Mouse (Mus musculus): Measurements from ENCODE around the gene Nfic.

Nfic gene

GRCm38 (mm10) chr10:81415549-81416310, 39.7 kb downstream of the Nfic start:
- no peak for DNase-seq

DNA sequence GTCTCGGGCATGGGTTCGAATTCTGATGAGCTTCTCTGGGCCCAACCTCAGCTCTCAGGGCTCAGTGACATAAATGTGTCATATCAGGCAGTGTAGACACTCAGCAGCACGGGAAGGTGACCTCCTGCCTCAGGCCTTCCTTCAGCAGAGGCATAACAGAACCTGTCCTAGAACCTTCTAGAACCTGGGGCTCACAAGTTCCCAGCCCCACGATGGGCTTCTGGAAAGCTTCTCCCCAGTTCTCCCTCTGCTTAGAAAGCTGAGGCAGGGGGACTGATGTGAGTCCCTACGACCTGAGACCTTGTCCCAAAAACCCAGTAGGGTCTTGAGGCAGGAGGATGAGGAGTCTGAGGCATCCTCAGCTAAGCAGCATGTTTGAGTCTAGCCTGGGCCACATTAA, 40.3 kb downstream of the Nfic start:
- no peak for DNase-seq

DNA sequence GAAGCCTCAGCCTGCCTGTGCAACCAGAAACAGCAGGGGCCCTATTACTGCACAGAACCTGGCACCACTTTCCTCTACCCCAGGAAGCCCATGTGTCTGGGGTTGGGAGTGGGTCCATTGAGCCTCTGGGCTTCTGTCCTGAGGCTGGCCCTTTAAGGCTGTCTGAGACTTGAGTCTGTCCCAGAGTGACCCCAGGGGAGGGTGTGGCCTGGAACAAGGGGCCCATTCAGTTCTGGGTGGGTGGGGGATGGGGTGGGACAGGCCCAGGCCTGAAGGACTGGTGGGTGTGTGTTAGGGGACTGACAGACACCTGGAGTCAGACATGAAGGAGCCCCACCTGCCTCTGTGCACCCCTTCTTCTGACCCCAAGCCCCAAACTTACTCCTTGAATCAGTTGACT, 40.8 kb downstream of the Nfic start:
- no peak for DNase-seq

DNA sequence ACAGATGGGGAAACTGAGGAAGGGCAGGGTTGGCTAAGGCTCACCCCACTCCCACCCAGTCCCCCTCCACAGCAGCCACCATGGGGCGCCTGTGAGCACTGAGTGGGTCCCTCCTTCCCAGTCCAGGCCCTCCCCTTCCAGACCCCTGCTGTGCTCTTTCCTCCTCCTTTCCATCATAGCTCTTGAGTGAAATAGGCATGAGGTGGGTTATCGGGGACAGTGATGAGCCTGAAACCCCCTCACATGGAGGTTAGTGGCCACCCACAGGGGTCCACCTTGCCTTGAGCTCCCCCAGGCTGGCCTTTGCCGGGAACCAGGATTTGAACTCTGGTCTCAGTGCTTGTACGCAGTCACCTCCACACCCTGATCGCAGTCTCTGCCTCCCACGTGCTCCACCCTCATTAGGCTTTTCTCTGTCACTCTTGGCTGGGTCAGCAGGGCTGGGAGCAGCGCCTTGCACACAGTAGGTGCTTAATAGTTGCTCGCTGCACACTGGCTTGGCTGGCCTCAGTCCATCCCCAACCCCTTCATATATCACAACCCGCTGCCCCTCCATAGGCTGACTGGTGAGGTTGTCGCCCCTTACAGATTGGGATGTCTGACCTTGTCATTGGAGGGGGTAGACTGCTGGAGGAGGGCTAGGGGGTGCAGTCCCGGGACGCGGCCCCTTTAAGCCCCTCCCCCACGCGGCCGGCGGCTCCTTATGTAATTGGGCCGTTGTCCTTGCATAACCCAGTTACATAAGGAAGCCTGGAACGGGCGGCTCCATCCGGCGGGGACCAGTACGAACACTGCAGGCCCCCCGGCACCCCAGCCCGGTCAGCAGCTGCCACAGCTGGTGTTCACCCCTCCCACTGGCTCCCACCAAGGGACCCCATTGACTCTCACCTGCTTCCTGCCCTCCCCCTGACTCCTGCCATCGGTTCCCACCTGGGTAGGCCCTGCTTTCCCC, 41.8 kb downstream of the Nfic start:
- no peak for DNase-seq

GRCm38 (mm10) chr10:81412586-81413309, 42.7 kb downstream of the Nfic start:
- no peak for DNase-seq

DNA sequence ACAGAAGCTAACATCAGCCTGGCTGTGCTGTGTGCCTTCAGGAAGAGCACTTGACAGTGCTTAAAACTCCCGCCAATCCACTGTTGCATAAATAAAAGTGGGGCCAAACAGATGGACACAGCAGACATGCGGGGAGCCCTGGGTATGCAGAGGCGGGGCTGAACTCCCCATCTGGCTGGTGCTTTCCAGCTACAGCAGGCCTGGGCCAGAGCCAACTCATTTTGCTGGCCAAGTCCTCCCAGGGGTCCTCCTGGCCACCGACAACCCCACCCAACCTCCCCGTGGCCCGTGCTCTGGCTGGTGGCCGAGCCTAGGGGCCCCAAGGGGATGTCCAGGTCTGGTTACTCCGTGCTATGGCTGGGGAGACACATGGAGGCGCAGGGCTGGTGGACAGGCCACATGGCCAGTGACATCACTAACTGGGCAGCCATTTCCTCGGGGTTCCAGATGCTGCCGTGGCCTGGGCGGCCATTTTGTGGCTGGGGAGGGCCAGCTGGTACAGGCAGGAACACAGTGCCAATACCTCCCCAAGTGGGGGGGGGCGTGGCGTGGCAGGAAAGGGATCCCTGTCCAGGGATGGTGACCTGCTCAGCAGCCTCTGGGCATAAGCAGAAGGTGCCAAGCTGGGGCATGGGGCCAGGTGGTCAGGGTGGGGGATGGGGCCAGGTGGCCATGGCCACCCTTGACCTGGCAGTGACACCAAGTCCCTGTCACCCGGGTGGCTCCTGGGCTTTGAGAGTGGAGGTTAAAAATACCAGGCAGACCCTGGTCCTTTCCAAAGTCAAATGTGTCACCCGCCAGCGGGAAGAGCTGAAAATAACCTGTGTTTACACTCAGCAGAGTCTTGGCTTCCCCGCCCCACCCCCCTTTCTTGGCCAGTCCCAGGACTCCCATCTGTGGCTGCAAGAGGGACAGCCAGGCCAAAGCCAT, 43.7 kb downstream of the Nfic start:
- no peak for DNase-seq

DNA sequence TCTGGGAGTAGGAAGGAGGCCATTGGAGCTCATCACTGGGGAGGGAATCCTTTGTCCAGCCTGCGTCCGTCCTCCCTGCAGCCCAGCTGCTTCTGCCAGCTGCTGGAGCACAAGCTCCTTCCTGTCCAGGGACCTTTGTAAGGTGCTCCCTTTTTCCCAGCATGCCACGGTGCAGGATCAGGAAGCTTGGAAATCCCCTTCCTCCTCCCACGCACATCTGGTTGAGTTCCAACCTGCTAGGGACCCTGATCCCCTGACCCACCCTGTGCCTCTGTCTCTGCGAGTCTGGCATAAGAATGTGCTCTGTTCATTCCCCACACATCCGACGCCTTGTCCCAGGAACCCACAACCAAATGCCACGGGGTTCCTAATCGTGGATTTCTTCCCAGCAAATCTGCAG, 44.5 kb downstream of the Nfic start:
- no peak for DNase-seq

- DNase-seq = no peak
Measured at GRCm38 (mm10) chr10:81410350-81410749, 45.1 kb downstream of the Nfic start.

GRCm38 (mm10) chr10:81409330-81409729, 46.1 kb downstream of the Nfic start:
- no peak for DNase-seq

DNA sequence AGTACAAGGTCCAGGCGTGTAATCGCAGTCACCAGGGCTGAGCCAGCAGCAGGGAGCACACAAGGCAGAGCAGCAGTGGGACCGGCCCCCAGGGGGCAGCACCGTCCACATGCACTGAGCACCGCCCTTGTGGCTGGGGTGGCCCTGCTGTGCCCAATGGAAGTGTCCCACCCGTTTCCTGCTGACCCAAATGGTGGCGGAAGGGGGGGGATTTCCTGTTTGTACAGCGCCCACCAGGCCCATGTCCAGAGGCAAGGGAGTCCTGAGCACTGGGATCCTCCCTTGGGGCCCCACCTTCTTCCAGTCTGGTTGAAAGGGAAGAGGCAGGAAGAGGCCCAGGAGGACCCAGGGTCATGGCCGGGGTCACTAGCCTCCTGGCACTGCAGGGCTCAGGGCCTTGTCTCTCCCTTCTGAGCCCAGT, 46.6 kb downstream of the Nfic start:
- DNase-seq = peak; percentile 69

DNA sequence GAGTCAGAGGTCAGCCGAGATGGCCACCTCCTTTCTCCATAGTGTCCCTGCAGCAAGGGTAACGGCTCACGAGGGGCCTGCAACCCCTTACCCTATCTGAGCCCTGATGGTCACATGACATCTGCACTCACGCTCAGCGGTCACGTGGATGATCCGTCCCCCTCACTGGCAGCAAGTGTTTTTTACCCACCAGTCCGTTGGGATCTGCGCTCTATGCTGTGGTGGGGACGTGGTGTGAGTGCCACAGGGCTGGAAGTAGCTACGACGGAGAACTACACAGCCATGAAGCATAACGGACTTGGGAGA, 47.1 kb downstream of the Nfic start:
- DNase-seq = no peak

DNA sequence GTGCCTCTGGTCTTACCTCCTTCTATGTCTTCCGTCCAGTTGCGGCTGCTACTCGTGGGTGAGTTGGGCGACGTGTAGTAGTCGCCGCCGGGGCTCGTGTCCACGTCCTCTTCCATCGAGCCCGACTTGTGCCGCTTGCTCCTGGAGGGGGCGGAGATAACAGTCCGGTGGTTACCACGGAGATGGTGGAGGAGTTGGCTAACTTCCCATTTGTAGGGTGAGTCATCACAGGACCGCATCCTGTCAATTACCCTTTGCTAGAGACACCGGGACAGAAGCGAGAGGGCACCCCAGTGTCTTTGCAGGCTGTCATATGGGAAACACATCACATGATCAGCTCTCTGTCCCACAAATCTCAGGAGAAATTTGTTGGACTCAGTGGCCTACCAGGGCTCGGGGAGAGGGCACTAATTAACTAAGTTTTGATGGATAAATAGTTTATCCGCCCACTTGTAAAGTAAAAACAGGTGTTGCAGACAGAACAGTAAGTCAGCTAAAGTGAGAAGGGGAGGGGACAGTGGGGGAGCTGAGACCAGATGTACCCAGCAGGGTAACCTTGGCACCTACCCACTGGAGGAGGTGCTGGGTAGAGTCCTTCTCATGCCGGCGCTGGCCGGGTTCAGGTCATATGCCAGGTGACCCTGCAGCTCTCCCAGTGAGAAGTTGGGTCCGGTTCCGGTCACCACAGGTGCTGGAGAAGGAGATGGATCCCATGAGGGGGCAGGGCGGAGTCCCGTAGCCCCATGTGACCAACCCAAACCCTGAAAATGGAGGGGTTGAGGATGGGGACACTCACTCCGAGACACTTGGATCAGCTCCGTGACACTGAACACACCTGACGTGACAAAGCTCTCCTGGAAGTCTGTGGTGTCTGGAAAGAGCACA, 47.7 kb downstream of the Nfic start:
- DNase-seq = peak; percentile 26

- no peak for DNase-seq
Measured at GRCm38 (mm10) chr10:81406504-81407440, 48.7 kb downstream of the Nfic start.

DNA sequence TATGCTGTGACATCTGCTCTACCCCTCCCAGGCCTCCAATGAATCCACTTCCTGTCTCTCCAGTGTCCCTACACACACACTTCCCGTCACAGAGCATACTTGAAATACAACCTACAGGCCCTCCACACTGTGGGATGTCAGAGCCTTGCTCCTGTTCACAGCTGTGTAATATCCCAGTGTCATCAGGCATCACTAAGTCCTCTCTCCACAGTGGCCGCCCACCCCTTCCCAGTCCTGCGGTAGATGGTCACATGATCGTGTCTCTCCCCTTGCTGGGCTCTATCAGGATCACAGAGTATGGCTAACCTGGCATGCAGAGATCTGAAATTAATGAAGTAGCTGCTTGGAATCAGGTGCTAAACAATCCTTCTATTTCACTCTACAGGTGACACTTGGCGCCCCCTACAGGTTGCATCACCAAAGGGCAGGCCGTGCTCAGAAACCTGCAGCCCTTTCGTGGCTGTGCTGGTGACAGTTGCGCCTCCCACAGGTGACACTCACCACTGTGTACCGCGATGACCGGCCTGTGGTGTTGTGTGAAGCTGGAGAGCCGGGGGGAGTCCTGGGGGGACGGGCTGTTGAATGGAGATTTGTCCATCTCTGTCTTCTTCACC, 49.7 kb downstream of the Nfic start:
- peak; percentile 74 for DNase-seq

DNA sequence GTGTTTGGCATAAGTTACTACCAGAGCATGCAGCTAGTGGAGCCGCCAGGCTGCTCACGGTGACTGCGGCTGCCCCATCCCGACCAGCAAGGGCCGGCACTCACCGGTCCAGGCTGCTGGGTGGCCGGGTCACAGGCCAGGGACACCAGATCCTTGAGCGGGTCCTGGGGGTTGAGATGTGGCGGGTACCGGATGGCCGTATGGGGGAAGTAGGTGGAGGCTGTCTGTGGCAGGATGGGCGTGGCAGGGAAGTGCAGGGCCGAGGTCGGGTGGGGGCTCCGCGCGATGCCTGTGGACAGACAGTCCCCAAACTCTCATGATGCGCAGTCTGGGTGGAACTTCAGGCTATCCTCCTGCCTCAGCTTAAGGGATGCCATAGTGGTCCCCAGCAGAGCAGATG, 50.7 kb downstream of the Nfic start:
- no peak for DNase-seq

DNA sequence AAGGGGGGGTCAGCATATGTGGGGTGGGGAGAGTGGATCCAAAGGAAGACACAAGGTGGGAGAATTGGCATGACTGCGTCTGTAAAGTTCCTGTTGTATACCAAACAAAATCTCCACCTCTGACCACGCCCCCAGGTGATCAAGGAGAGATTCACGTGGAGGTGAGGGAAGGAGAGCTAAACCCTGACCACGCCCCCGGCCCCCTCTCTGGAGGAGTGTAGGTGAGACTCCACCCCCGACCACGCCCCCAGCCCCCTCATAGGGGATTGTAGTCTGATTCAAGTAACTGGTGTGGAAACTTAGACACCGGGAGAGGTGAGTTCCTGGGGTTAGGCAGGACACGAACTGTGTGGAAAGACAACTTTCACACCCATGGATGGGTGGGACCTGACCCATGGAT, 51.4 kb downstream of the Nfic start:
- DNase-seq = no peak

GRCm38 (mm10) chr10:81403511-81403910, 51.9 kb downstream of the Nfic start:
- no peak for DNase-seq

- no peak for DNase-seq
Measured at GRCm38 (mm10) chr10:81402227-81402765, 53.1 kb downstream of the Nfic start.

DNA sequence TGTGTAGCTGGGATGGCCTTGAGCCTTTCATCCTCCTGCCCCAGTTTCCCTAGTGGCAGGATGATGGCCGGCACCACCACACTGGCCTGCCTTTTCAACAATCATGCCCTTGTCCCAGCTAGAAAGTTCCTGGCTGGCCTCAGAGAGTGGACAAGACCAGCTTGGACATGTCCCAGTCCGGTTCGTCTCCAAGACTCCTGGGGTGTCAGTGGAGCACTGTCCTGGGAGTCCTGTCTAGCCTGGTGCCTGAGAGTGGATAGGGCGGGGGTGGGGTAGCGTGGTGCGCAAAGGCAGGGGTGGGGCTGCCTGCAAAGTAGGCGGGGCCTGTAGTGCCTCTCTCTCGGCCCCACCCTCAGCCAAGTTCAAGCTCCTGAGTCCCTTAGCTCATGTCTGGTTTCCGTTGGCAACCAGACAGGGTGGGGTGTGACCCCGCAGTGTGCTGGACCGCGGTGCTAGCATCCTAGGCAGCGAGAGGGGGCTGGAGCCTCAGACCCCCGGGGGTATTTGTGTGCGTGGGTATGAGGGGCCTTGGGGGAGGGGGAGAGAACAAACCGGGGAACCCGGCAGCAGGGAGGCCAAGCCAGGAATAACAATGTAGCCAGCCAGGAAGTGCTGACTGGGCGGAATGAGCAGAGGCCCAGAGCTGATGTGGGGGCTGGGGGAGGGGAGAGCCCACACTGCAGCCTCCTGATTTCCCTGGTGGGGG, 53.8 kb downstream of the Nfic start:
- DNase-seq = no peak
